Mouse (Mus musculus): Measurements from ENCODE around the gene Cbx6. TPM values are rescaled to one million over a fixed set of nuclear protein-coding genes. Genes with fewer than 3 reads are reported as not detected.
A peak's percentile ranks its signal among the peaks of the same experiment; 100 is the strongest.

The Cbx6 gene
- polyA plus RNA-seq, 1 experiment from 2014 or later, result 8.3 TPM

- ATAC-seq (replicated peaks; ENCODE audit: insufficient number of reproducible peaks, low FRiP score, low TSS enrichment, low read depth) (no peak), DNase-seq (ENCODE audit: low spot score) (no peak)
- 20% methylated on average over 8 of the region's 8 CpGs for WGBS
- H3K4me3 ChIP-seq (ENCODE audit: low read depth, low read length), result no peak overlapping the region; the same call in 1 of the 2 replicates
- peaks cover 51% of the 10 kb centered on the region for H3K27me3 ChIP-seq (ENCODE audit: control insufficient read depth, insufficient read depth, low read length)
- no peak overlapping the region for H3K27ac ChIP-seq (replicated peaks; ENCODE audit: low read depth, low read length)
- no peak overlapping the region for H3K4me2 ChIP-seq (ENCODE audit: low read depth, low read length)
- H3K9ac ChIP-seq (replicated peaks; ENCODE audit: low read length), result no peak overlapping the region
- H3K36me3 ChIP-seq (replicated peaks; ENCODE audit: control insufficient read depth, insufficient read depth, low read depth, low read length), result no peaks in the 10 kb centered on the region
- no peaks in the 10 kb centered on the region for H3K9me3 ChIP-seq (replicated peaks; ENCODE audit: control insufficient read depth, low read length)
- H3K4me1 ChIP-seq (ENCODE audit: control insufficient read depth, insufficient read depth, low read length), result peaks cover 3% of the 10 kb centered on the region; the same call in 1 of the 2 replicates
Observed at GRCm38 (mm10) chr15:79805246-79805645, 29.2 kb downstream of the Cbx6 start.

GRCm38 (mm10) chr15:79804352-79805071, 30.0 kb downstream of the Cbx6 start, which contains the start of gene Nptxr:
Nptxr (minus strand) TSS chr15:79804766.
- ATAC-seq (replicated peaks; ENCODE audit: insufficient number of reproducible peaks, low FRiP score, low TSS enrichment, low read depth) (peak; percentile 60), DNase-seq (ENCODE audit: low spot score) (peak; percentile 63)
- Histone ChIP-seq H3K9ac (replicated peaks; ENCODE audit: low read length) (peak within 1 kb of the TSS; percentile 57), H3K4me2 (ENCODE audit: low read depth, low read length) (peak within 1 kb of the TSS; percentile 92), H3K4me3 (ENCODE audit: low read depth, low read length) (peak within 1 kb of the TSS; percentile 55), H3K27ac (replicated peaks; ENCODE audit: low read depth, low read length) (no peak within 1 kb of the TSS), H3K36me3 (replicated peaks; ENCODE audit: control insufficient read depth, insufficient read depth, low read depth, low read length) (no peaks in the 10 kb centered on the region), H3K9me3 (replicated peaks; ENCODE audit: control insufficient read depth, low read length) (no peaks in the 10 kb centered on the region), H3K4me1 (ENCODE audit: control insufficient read depth, insufficient read depth, low read length) (peaks cover 3% of the 10 kb centered on the region; the same call in 1 of the 2 replicates), H3K27me3 (ENCODE audit: control insufficient read depth, insufficient read depth, low read length) (peaks cover 51% of the 10 kb centered on the region)
- WGBS, result under 1% methylated on average over 88 of the region's 91 CpGs

- Histone ChIP-seq H3K27ac (replicated peaks; ENCODE audit: low read depth, low read length) (no peak overlapping the region), H3K9me3 (replicated peaks; ENCODE audit: control insufficient read depth, low read length) (no peaks in the 10 kb centered on the region), H3K4me1 (ENCODE audit: control insufficient read depth, insufficient read depth, low read length) (peaks cover 3% of the 10 kb centered on the region; the same call in 1 of the 2 replicates), H3K4me3 (ENCODE audit: low read depth, low read length) (peak overlapping the region; percentile 55), H3K36me3 (replicated peaks; ENCODE audit: control insufficient read depth, insufficient read depth, low read depth, low read length) (no peaks in the 10 kb centered on the region), H3K9ac (replicated peaks; ENCODE audit: low read length) (peak overlapping the region; percentile 57), H3K4me2 (ENCODE audit: low read depth, low read length) (peak overlapping the region; percentile 92), H3K27me3 (ENCODE audit: control insufficient read depth, insufficient read depth, low read length) (peaks cover 51% of the 10 kb centered on the region)
- ATAC-seq (replicated peaks; ENCODE audit: insufficient number of reproducible peaks, low FRiP score, low TSS enrichment, low read depth), result no peak
- no peak for DNase-seq (ENCODE audit: low spot score)
- WGBS, result 5% methylated on average over 81 of the region's 81 CpGs
Observed at GRCm38 (mm10) chr15:79803533-79804351, 30.7 kb downstream of the Cbx6 start.

GRCm38 (mm10) chr15:79802304-79802703, 32.2 kb downstream of the Cbx6 start:
- ATAC-seq (replicated peaks; ENCODE audit: insufficient number of reproducible peaks, low FRiP score, low TSS enrichment, low read depth), result no peak
- H3K9ac ChIP-seq (replicated peaks; ENCODE audit: low read length), result no peak overlapping the region
- 51% methylated on average over 4 of the region's 4 CpGs for WGBS

GRCm38 (mm10) chr15:79801646-79802045, 32.8 kb downstream of the Cbx6 start:
- Histone ChIP-seq H3K9ac (replicated peaks; ENCODE audit: low read length) (no peak overlapping the region), H3K4me1 (ENCODE audit: control insufficient read depth, insufficient read depth, low read length) (peaks cover 3% of the 10 kb centered on the region; the same call in 1 of the 2 replicates), H3K4me3 (ENCODE audit: low read depth, low read length) (no peak overlapping the region), H3K27me3 (ENCODE audit: control insufficient read depth, insufficient read depth, low read length) (peaks cover 49% of the 10 kb centered on the region), H3K4me2 (ENCODE audit: low read depth, low read length) (no peak overlapping the region), H3K36me3 (replicated peaks; ENCODE audit: control insufficient read depth, insufficient read depth, low read depth, low read length) (no peaks in the 10 kb centered on the region), H3K27ac (replicated peaks; ENCODE audit: low read depth, low read length) (no peak overlapping the region), H3K9me3 (replicated peaks; ENCODE audit: control insufficient read depth, low read length) (no peaks in the 10 kb centered on the region)
- DNase-seq (ENCODE audit: low spot score) (no peak), ATAC-seq (replicated peaks; ENCODE audit: insufficient number of reproducible peaks, low FRiP score, low TSS enrichment, low read depth) (no peak)
- WGBS, result 72% methylated on average over 2 of the region's 2 CpGs

More at GRCm38 (mm10) chr15:79802304-79802703, 32.2 kb downstream of the Cbx6 start:
- Histone ChIP-seq H3K27ac (replicated peaks; ENCODE audit: low read depth, low read length) (no peak overlapping the region), H3K9me3 (replicated peaks; ENCODE audit: control insufficient read depth, low read length) (no peaks in the 10 kb centered on the region), H3K27me3 (ENCODE audit: control insufficient read depth, insufficient read depth, low read length) (peaks cover 49% of the 10 kb centered on the region), H3K4me2 (ENCODE audit: low read depth, low read length) (no peak overlapping the region), H3K4me1 (ENCODE audit: control insufficient read depth, insufficient read depth, low read length) (peaks cover 3% of the 10 kb centered on the region; the same call in 1 of the 2 replicates), H3K36me3 (replicated peaks; ENCODE audit: control insufficient read depth, insufficient read depth, low read depth, low read length) (no peaks in the 10 kb centered on the region), H3K4me3 (ENCODE audit: low read depth, low read length) (no peak overlapping the region)
- no peak for DNase-seq (ENCODE audit: low spot score)

- Histone ChIP-seq H3K9me3 (replicated peaks; ENCODE audit: control insufficient read depth, low read length) (no peaks in the 10 kb centered on the region), H3K4me3 (ENCODE audit: low read depth, low read length) (no peak overlapping the region), H3K4me2 (ENCODE audit: low read depth, low read length) (no peak overlapping the region), H3K27me3 (ENCODE audit: control insufficient read depth, insufficient read depth, low read length) (peaks cover 41% of the 10 kb centered on the region), H3K9ac (replicated peaks; ENCODE audit: low read length) (no peak overlapping the region), H3K27ac (replicated peaks; ENCODE audit: low read depth, low read length) (no peak overlapping the region), H3K4me1 (ENCODE audit: control insufficient read depth, insufficient read depth, low read length) (peaks cover 3% of the 10 kb centered on the region; the same call in 1 of the 2 replicates), H3K36me3 (replicated peaks; ENCODE audit: control insufficient read depth, insufficient read depth, low read depth, low read length) (no peaks in the 10 kb centered on the region)
- ATAC-seq (replicated peaks; ENCODE audit: insufficient number of reproducible peaks, low FRiP score, low TSS enrichment, low read depth) (no peak), DNase-seq (ENCODE audit: low spot score) (no peak)
- WGBS, result 57% methylated on average over 11 of the region's 11 CpGs
Observed at GRCm38 (mm10) chr15:79800701-79801100, 33.8 kb downstream of the Cbx6 start.

GRCm38 (mm10) chr15:79798591-79798990, 35.9 kb downstream of the Cbx6 start:
- H3K4me1 ChIP-seq (ENCODE audit: control insufficient read depth, insufficient read depth, low read length), result no peaks in the 10 kb centered on the region
- no peak overlapping the region for H3K27ac ChIP-seq (replicated peaks; ENCODE audit: low read depth, low read length)
- DNase-seq (ENCODE audit: low spot score) (no peak), ATAC-seq (replicated peaks; ENCODE audit: insufficient number of reproducible peaks, low FRiP score, low TSS enrichment, low read depth) (no peak)
- no peak overlapping the region for H3K4me3 ChIP-seq (ENCODE audit: low read depth, low read length)
- H3K36me3 ChIP-seq (replicated peaks; ENCODE audit: control insufficient read depth, insufficient read depth, low read depth, low read length), result no peaks in the 10 kb centered on the region
- no peak overlapping the region for H3K9ac ChIP-seq (replicated peaks; ENCODE audit: low read length)
- no peak overlapping the region for H3K4me2 ChIP-seq (ENCODE audit: low read depth, low read length)
- no peaks in the 10 kb centered on the region for H3K9me3 ChIP-seq (replicated peaks; ENCODE audit: control insufficient read depth, low read length)
- peaks cover 20% of the 10 kb centered on the region for H3K27me3 ChIP-seq (ENCODE audit: control insufficient read depth, insufficient read depth, low read length)
- 90% methylated on average over 10 of the region's 10 CpGs for WGBS

- no peak for DNase-seq (ENCODE audit: low spot score)
- H3K27ac ChIP-seq (replicated peaks; ENCODE audit: low read depth, low read length), result no peak overlapping the region
Observed at GRCm38 (mm10) chr15:79797680-79798079, 36.8 kb downstream of the Cbx6 start.

More at GRCm38 (mm10) chr15:79797680-79798079, 36.8 kb downstream of the Cbx6 start:
- H3K4me2 ChIP-seq (ENCODE audit: low read depth, low read length), result no peak overlapping the region
- H3K4me3 ChIP-seq (ENCODE audit: low read depth, low read length), result no peak overlapping the region
- peaks cover 11% of the 10 kb centered on the region for H3K27me3 ChIP-seq (ENCODE audit: control insufficient read depth, insufficient read depth, low read length)
- no peaks in the 10 kb centered on the region for H3K36me3 ChIP-seq (replicated peaks; ENCODE audit: control insufficient read depth, insufficient read depth, low read depth, low read length)
- WGBS, result 78% methylated on average over 8 of the region's 8 CpGs
- no peak for ATAC-seq (replicated peaks; ENCODE audit: insufficient number of reproducible peaks, low FRiP score, low TSS enrichment, low read depth)
- H3K9me3 ChIP-seq (replicated peaks; ENCODE audit: control insufficient read depth, low read length), result no peaks in the 10 kb centered on the region
- no peak overlapping the region for H3K9ac ChIP-seq (replicated peaks; ENCODE audit: low read length)
- no peaks in the 10 kb centered on the region for H3K4me1 ChIP-seq (ENCODE audit: control insufficient read depth, insufficient read depth, low read length)
